Mouse (Mus musculus): ENCODE measurements around the gene Ankrd33.

Ankrd33 gene

DNA sequence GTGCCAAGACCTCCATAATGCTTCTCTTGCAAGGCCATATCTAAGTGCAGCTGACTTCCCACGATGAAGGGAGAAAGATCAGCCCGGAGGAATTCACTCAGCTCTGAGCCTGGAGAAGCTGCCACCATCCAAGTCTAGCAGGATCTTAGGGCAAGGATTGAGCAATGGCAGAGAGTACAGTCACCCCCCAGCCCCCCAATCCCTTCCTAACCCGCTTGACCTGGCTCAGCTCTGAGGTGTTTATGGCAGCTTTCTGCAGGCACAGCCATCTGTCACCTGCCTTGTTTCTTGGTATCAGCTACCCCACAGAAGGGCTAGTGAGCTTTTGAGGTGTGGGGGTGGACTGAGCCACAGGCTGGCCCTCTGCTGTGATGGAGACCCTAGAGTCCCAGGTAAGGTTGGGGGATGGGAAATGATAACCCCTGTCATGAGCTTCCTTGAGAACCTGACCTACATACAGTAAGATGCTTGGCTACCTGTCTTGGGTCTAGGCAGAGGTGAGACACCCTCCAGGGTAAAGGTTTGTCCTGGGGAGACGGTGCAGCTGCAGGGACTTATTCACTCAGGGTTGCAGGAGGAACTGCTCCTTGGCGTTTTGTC is at the start of gene Ankrd33:
Gene Ankrd33, plus strand, starts transcription at position 245 of the 600 bp plus-strand sequence.
- DNase-seq, result no peak

DNA sequence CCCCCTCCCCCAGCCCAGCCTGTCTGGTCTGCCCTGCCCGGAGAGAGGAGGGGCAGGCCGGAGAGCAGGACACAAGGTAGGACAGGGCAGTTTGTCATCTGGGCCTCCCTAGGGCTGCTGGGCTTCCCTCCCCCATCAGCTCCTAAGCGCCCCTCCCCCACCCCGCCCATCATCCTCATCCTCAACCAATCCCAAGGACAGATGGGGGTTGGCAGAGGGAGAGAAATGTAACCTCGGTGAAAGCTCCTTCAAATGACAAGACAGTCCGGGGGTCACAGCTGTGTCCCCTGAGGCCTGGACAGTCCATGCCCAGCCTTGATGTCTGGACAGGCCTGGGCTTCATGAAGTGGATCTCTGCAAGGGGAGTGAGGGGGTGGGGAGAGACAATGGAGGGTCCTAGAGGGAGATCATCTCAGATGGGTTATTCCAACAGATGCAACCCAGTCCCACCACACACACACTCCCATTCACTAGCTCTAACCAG is 49.1 kb upstream of the Ankrd33 start:
- DNase-seq, result no peak

DNA sequence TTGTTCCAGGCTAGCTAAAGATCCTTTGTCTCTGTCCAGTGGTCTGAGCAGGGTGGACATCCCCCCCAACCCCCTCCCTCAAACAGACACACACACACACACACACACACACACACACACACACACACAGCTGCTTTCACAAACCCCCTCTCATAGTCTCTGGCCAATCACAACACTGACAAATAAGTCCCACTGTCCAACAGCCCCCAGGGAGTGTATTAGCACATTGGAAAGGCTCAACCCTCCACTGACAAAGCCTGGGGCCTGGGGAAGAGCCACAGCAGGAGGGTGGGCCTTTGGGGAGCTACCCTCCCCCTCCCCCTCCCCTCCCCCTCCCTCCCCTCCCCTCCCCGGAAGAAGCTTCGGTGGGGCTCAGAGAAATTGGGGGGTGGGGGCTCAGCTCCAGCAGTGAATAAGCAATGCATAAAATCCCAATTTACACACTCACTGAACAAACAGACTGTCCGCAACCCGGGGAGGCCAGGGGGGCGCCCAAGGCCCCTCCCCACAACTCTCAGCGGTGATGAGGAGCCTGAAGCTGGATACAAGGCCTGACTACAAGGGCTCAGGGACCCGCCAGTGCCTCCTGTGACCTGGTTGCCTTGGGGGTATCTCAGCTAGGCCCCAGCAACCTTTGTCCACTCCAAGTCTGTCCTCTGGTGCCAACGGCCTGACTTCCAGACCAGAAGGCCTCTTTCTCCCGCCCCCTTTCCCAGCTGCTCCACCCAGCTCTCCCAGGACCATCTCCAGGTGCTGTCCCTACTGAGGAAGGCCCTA is 48.4 kb upstream of the Ankrd33 start:
- DNase-seq, result no peak

DNA sequence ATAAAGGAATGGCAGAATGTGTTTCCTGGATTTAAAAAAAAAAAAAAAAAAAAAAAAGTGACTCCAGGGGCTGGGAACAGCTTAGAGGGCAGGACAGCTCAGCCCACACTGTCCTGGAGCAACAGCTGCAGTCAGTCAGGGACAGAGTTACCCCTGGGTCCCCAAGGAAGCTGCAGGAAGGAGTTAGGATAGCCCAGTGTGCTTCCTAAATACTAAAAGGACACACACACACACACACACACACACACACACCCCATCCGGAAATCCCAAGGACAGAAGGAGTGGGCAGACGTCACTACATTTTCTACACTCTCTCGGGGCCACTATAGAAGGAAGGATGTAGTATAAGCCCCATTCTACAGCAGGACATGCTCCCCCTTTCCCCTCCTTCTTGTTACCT is 47.5 kb upstream of the Ankrd33 start:
- no peak for DNase-seq

DNA sequence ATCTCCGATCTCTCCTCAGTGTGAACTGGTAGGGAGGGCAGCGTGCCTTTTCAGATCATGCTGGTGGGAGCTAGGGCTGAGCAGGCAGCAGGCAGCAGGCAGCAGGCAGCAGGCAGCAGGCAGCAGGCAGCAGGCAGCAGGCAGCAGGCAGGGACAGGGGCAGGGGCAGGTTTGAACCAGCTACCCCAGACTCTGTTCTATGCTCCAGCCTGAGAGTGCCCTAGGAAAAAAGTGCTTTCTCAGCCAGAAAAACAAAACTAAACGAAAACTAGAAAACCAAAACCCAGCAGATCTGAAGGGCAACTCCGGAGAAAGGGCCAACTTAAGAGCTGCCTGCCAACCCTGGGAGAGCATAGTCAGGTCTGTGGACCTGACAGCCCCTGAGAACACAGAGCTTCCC is 46.9 kb upstream of the Ankrd33 start:
- no peak for DNase-seq

DNA sequence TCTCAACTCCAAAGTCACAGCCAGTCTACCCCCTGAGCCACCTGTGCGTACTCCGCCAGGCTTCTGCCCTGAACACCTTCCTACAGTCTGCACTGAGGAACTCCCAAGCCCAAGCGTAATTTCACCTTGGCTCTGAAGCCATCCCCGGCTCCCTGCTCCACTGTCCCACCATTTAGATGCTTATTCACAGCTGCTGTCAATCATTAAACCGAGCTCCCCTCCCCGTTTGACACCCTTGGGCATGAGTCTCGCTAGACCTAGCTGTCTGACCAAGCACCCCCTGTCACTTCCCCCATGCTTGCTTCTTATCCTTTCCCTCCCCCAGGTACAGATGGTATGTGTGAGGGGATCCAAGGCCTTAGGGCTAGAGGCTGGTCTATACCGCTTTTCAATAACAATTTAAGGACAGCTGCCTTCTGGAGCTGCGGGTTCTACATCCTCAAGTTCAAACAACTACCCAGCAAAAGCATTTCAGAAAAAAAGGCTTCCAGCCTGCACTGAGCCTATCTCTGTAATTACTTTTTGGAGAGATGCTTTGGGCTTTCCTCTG is 45.8 kb upstream of the Ankrd33 start:
- DNase-seq, result no peak

DNA sequence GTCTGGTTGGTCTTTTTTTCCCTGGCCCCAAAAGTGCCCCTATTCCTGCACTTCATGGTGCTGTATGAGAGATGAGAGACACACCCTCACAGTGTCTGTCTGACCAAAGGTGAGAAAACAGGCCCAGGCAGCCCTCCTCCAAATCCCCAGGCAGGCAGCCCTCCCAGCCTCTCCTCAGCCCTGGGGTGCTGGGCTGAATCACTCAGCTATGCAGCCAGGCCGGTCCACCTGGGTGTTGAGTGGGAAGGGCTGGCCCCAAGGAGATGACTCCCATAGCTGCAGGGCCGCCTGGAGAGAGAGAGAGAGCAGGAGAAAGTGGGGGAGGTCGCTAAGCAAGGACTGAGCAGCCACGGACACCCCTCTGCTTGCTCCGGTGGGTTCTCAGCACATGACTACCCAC is 44.8 kb upstream of the Ankrd33 start:
- no peak for DNase-seq

DNA sequence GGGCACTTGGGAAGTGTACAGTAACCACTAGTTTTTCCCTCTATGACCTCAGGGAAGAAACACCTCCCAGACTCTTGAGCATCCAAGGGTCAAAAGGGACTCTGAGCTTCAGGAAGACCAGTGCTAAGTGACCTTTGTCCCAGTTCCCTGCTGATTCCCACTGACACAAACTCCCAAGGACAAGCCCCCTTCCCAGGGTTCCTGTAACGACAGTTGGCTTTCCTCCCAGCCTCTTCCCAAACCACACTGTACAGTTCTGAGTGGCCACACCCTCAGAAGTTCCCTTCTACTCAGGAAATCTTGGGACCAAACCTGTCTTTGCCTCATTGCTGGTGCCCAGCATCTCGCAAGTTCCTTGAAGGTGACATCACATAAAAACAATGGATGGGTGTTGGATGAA is 42.8 kb upstream of the Ankrd33 start:
- no peak for DNase-seq

DNA sequence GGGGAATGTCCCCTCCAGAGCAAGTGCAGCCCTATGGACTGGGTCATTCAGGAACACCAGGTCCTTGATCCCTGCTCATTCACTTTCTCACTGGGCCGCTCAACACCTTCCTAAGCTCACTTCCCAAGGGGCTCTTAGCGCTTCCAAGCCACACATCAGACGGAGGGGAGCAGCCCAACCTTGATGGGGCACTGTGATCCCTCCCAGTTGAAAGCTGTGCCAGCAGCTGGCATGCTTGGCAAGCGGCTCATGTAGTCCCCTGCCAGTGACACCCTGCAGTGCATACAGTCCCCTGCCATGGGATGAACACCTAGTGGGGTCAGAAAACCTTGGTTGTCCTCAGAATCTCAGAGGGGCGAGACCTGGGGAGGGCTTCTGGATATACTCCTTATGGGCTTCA is 41.5 kb upstream of the Ankrd33 start:
- no peak for DNase-seq

DNA sequence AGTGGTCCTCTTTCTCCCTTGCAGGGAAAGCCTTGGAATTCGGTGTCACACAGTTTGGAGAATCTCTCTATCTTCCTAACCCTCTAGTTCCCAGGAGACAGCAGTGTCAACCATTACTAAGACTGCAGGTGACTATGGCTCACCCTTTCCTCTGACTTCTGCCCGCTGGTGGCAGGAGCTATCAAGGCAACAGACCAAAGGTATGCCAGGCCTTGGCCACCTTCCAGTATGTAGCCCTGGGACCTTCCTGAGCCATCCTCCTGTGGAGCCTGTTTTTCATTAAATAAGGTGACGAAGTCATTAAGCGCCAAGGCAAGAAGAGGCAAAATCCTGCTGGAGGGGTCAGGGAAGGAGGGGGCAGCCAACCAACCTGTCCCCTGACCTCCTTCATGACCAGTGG is 40.4 kb upstream of the Ankrd33 start:
- DNase-seq, result no peak

DNA sequence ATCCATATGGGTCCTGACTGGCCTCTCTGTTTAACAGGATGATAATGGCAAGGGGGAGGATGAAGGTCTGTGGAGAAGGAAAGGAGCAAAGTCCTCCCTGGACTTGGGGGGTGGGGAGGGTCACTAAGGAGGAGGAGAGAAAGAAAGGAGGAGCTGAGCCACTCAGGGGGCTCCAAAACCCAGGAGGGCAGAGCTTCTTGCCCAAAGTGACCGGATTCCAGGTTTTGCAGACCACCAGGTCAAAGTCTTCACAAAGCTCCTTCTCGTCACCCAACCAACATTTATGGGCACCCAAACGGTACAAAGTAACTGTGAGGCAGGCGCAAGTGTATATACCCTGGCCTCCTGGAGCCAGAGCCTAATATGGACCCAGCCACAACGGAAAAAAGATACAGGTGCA is 39.9 kb upstream of the Ankrd33 start:
- no peak for DNase-seq

DNA sequence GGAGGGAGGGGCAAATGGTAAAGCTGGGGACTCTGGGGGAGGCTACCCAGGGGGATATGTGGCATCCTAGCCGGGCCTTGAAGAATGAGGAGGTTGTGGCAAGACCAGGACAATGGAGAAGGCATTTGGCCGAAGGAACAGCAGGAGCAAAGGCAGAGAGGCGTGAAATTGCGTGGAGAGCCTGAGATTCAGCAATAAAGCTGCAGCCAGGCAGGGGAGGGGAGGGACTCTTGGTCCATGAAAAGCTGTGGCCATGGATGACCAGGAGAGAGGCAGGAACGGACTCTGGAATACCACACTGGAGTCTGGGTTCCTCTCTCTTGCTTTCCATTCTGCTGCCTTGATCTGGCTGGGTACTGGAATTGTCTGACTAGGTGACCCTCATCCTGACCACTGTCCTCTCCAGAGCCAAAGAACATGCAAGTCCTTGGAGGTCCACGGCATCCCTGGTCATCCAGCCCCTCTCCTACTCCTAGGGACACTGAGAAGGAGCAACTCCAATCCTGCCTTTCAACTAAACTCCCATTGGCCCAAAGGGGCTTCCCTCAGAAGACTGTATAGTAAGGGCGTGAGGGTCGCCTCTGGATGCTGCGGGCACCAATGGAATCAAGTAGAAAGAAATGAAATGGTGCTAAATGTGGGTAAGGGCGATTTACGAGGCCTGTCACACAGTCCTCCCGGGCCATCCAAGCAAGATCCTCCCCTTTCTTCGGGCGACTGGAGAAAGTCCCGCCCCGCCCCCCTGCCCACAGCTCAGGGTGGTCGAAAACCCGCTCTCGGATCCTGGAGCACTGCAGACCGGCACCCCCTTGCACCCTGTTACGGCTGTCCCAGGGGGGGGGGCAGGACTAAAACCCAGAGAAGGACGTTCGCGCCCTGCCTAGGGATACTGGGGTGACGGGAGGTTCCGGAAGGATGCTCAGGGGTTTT is 39.2 kb upstream of the Ankrd33 start:
- no peak for DNase-seq

DNA sequence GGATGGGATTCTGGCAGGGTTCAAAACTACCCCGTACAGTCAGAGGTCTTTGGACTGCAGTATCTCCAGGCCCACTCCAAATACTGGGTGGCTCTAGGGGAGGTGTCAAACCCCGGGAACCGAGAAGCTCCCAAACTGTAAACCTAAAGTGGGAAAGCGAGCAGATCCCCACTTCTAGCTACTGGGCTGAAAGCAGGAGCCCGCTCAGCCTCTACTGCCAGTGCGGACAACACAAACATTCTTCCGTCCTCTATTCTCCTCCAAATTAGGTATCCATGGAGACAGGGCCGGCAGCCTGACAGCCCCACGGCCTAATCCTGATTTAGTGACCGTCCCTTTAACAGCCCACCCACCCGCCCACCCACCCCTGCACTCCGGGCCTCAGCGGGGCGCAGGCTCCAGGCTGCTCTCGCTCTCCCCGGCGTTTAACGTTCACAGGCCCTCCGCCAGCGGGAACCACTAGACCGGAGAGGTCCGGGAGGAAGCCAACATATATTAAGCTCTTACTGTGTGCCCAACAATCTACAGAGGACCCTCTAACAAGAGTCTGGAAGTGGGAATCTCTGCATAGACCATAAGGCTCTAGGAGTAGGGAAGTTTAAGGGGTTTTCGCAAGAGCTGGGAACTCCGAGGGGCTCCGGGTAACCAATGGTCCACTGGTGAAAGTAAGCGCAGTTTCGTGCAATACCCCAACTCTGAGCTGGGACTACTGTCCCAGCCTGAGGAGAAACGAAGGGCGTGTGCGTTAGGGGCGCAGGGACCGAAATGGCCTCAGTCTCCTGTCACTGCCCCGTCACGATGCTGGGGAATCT is 38.3 kb upstream of the Ankrd33 start:
- DNase-seq, result no peak

DNA sequence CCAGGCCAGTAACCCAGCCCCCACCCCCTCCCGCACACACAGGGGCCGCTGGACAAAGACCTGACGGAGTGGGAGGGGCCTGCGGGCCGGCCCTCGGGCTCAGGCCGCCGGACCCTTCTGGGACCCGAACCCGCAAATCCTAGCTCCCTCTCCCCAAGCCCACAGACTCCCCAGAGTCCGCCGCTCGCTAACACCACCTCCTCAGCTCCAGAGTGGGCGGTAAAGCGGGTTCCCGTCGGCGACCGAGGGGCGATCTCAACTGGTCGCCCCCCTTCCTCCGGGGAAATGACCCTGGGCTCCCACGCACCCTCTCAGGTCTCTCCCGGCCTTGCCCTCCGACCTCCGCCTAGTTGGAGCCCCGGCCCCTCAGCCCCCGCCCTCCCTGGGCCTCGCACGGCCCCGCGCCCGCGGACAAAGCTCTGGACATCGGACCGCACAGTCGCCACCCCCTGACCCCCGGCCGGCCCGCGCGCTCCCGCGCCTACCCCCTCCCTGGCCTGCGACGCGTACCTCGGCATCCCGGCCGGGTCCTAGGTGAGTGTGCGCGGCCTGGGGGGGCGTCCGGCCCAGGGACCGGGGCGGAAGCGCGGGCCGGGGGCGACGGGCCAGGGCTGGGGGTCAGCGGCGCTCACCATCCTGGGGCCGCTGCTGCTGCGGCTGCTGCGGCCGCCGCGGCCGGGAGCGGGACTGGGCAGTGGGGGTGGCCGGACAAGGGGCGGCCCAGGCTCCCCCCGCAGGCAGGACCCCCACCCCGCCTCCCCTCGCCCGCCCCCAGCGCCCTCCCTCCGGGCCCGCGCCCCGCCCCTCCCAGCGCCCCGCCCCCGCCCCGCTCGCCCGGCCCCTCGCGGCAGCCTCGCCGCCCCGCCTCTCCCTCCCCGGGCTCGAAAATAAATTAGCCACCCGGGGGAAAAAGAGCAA is 37.5 kb upstream of the Ankrd33 start, which contains the start of gene Fignl2:
Gene Fignl2, minus strand, starts transcription at position 755 of the 918 bp plus-strand sequence.
- no peak for DNase-seq

DNA sequence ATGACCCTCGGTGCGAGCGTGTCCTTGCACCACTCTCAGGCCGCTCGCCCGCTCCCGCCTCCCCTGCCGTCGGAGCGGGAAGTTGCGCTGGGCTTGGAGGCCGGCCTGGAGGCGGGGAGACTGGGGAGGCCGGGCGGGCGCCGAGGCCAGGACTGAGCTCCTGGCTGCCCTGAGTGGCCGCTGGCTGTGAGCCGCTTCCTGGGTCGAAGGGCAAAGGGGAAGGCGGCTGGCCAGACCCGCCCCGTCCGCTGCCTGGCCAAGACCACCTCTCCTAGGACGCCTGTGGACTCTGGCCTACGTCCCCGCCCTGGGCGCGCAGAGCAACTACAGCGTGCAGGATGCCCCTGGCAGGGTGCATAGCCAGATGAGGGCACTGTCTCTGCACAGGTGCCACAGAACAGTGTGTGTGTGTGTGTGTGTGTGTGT is 36.8 kb upstream of the Ankrd33 start:
- DNase-seq, result peak; percentile 81

DNA sequence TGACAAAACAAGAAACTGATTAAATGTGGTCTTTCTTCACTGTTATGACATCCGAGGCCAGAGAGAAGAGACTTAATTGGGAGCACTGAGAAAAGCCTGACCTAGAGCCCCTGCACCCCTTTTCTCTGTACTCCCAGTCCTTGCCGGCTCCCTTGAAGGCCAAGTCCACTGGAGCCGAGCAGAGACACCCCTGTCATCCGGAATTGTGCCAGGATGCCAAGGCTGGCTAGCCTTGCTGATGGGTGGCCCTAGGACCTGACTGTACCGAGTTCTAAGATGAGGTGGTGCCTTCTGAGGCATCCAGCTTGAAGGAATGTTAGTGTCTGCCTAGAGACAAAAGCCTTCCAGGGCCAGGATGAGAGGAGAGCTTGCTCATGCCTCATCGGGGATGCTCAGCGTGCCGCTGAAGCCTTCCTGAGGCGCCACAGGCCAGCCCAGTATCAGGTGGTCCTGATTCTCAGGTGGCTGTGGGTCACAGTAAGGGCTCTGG is 35.5 kb upstream of the Ankrd33 start:
- no peak for DNase-seq

DNA sequence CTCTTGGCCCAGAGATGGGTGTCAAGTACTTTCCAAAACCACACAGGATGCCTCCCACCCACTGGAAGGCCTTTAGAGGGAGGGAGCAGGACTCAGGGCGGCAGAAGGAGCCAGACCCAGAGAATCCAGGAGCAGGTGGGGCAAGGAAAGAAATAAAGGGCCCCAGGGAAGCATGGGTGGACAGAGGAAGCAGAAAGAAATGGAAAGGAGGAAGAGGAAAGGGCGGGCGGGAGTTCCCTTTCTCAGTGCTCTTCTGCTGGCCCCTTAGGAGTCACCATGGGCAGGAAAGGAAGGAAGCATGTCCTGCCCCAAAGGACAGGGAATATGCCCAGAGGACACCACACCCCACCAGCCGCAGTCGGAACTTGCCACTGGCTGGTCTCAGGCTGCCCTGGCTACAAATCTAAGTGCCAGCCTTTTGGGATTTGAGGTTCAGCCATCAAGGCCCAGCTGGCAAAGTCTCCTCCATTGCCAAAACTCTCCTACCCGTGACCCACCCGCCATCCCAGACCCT is 34.5 kb upstream of the Ankrd33 start:
- no peak for DNase-seq

DNA sequence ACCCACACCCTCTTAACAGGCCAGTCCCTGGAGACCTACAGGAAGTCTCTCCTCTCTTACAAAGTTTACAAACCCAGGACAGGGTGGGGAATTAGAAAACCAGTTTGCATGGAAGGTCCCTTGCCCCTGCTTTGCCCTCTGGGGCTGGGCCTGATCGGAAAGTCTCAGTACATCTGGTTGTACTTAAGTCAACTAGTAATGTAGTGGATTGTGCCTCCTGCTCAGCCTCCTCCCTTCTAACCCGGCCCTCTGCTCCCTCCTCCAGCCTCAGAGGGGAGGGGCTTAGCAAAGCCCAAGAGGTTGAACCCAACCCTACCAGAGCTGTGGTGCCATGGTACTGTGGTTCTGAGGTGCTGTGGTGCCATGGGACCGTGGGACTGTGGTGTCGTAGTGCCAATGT is 33.3 kb upstream of the Ankrd33 start:
- DNase-seq, result no peak

DNA sequence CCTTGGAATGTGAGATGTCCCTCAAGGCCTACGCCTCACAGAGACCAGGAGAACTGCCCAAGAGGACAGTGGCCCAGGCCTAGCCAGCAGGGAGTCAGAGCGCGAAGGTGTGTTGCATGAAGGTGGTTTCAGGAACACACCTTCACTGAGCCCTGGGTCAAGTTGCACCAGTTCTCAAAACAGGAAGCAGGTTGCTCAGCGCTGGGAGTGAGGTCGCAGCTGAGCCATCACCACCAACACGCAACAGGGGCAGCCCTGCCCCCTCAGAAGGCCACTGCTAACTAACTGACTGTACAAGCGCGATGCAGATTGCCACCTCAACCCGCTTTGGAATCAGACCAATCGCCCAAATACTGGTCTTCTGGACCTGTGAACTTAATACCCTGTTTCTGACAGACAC is 31.1 kb upstream of the Ankrd33 start:
- no peak for DNase-seq

DNA sequence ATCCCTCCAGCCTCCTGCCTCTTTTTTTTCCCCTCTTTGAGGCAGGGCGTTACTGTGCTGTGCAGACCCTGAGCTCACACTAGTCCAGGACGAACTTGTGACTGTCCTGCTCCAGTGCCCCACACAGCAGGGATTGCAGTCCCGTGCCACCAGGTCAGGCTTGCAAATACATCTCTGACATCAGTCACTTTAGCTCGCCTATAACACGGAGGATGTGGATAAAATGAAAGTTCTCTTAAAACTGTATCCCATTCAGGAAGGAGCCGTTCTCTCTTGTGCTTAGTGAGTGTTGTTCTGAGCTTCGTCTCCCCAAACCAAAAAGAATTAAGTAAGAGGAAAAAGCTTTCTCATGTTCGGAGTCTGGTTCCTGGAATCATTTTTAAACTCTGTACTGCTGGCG is 29.1 kb upstream of the Ankrd33 start:
- no peak for DNase-seq

DNA sequence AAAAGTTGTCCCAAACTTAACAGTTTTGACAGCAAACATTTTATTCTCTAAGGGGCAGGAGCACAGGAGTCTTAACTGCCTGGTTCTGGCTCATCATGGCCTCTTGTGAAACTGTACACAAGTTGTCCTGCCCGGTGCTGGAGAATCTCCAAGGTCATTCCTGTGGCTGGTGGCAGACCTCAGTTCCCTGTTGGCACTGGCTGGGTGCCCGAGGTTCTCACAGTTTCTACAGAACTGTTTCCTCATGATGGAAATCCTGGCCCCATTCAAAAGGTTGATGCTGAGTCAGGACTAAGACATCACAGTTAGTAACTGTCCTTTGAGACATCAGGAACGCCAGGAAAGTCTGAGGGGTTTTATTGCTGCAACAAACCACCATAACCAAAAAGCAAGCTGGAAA is 28.6 kb upstream of the Ankrd33 start:
- no peak for DNase-seq
